Comparison of ENCODE assay signal across 27 mouse cellular contexts in genomic region chr2:161058841-161059240, GRCm38 (mm10). TPM values are rescaled to one million over a fixed set of nuclear protein-coding genes. Genes with fewer than 3 reads are reported as not detected.
DNase-seq lines count a peak whose midpoint lies in the region; ATAC-seq lines count a peak whose summit lies in the region.
"Had no signal": no experiment of that assay in that cellular context is flagged by ENCODE, and none has a peak within 500 bp of the region (broad histone marks: within the 10 kb centered on the region; RNA-seq: fewer than 3 reads in every experiment).

No protein-coding gene starts in this region.

- H3K27me3 ChIP-seq in kidney, embryonic 16.5 days (ENCODE audit: insufficient read depth, low read length), result no peaks in the 10 kb centered on the region
- H3K27me3 ChIP-seq: embryonic facial prominence, embryonic 12.5 days; embryonic facial prominence, embryonic 15.5 days; heart, embryonic 13.5 days had no signal

- no peaks in the 10 kb centered on the region for H3K4me1 ChIP-seq in kidney, embryonic 16.5 days (ENCODE audit: insufficient read depth, low read length)
- H3K4me1 ChIP-seq: embryonic facial prominence, embryonic 12.5 days; embryonic facial prominence, embryonic 15.5 days had no signal

- no peaks in the 10 kb centered on the region for H3K9me3 ChIP-seq in kidney, embryonic 16.5 days (ENCODE audit: low read length)
- H3K9me3 ChIP-seq: embryonic facial prominence, embryonic 12.5 days; embryonic facial prominence, embryonic 15.5 days; heart, embryonic 10.5 days; heart, embryonic 13.5 days had no signal

- 83% methylated on average over 4 of the region's 4 CpGs for WGBS in kidney, embryonic 16.5 days

- no peak overlapping the region for H3K4me2 ChIP-seq in kidney, embryonic 16.5 days (replicated peaks; ENCODE audit: low read depth, low read length)
- H3K4me2 ChIP-seq: embryonic facial prominence, embryonic 12.5 days; embryonic facial prominence, embryonic 15.5 days; heart, embryonic 13.5 days; hindbrain, embryonic 14.5 days had no signal

- H3K27ac ChIP-seq in kidney, embryonic 16.5 days (ENCODE audit: low read length), result no peak overlapping the region
- H3K27ac ChIP-seq: embryonic facial prominence, embryonic 12.5 days; embryonic facial prominence, embryonic 15.5 days; gastrocnemius, adult 2 months; heart, embryonic 10.5 days; heart, embryonic 13.5 days; hindbrain, embryonic 14.5 days had no signal

- ATAC-seq in kidney, embryonic 16.5 days (ENCODE audit: low FRiP score, low TSS enrichment), result no peak
- ATAC-seq: activated CD4-positive, CD25-positive, alpha-beta regulatory T cell, adult 4 months; forebrain, embryonic 14.5 days; forebrain, postnatal 0 days had no signal

- peaks cover 6% of the 10 kb centered on the region; the same call in 1 of the 2 replicates for H3K36me3 ChIP-seq in kidney, embryonic 16.5 days (ENCODE audit: insufficient read depth, low read length)
- H3K36me3 ChIP-seq: heart, embryonic 13.5 days had no signal

- peak; percentile 63 for DNase-seq in heart, adult 11 months
- no peak for DNase-seq in heart, adult 9 months (ENCODE audit: low spot score in 2 of 2)
- DNase-seq in kidney, adult 8-10 months, result peak; percentile 55 to 58
- DNase-seq in kidney, adult 18-20 months, result no peak
- peak; percentile 62 to 63 for DNase-seq in kidney, postnatal 36 days
- DNase-seq in adipocyte (ENCODE audit: low spot score), result peak; percentile 64
- DNase-seq in thymus, postnatal 36 days, result no peak
- DNase-seq: adrenal gland, postnatal 10 days; adrenal gland, postnatal 36 days; cerebellum, adult 11 months; cerebellum, adult 2 months; cerebellum, adult 9-11 months; cerebellum, postnatal 25 days; forebrain, postnatal 0 days; gastrocnemius, adult 2 months; gastrocnemius, postnatal 14 days; heart, adult 18-20 months; heart, postnatal 14 days; heart, postnatal 4 days had no signal

- no peak overlapping the region for H3K9ac ChIP-seq in kidney, embryonic 16.5 days (replicated peaks; ENCODE audit: low read length)
- H3K9ac ChIP-seq: embryonic facial prominence, embryonic 12.5 days; embryonic facial prominence, embryonic 15.5 days; forebrain, postnatal 0 days; heart, embryonic 13.5 days; hindbrain, embryonic 14.5 days had no signal

- H3K4me3 ChIP-seq in kidney, embryonic 16.5 days (ENCODE audit: low read length), result no peak overlapping the region
- H3K4me3 ChIP-seq: embryonic facial prominence, embryonic 12.5 days; embryonic facial prominence, embryonic 15.5 days; gastrocnemius, adult 2 months; heart, embryonic 10.5 days; heart, embryonic 13.5 days had no signal

RNA-seq across cellular contexts. Expression of gene Chd6, which starts 50.0 kb away (rescaled TPM):
- polyA plus RNA-seq in kidney, embryonic 16.5 days (2015; fragmentation: Nextera tagmentation; extraction: Ambion mirVana), result 30.1 and 35.6 TPM in 2 replicates

Comparison
In these comparisons a context has a peak if more than half of its experiments do, and no peak if none do; other contexts are left out.
1. DNase-seq: peak in heart, adult 11 months (single experiment), kidney, adult 8-10 months (2 of 2), kidney, postnatal 36 days (2 of 2) and adipocyte (single experiment); none in heart, adult 9 months (0 of 2), kidney, adult 18-20 months (single experiment) and thymus, postnatal 36 days (0 of 2).